Mouse (Mus musculus) forebrain, embryonic 12.5 days (tissue): ENCODE data around the gene Fam170b. TPM values are rescaled to one million over a fixed set of nuclear protein-coding genes. Genes with fewer than 3 reads are reported as not detected.
A peak's percentile ranks its signal among the peaks of the same experiment; 100 is the strongest.

Experiments
- ATAC-seq: fragments of 200-750 bp; cut with Nextera tagmentation; 2 replicates; pipeline ENCODE4 v1.8.0; 2017; ENCODE audit warnings: moderate TSS enrichment; ENCODE audit not compliant: low FRiP score
- H3K27ac ChIP-seq: fragments of 300-500 bp; sonication (generic); 2 replicates; pipeline ENCODE4 v1.5.1; 2016; ENCODE audit warnings: mild to moderate bottlenecking
- H3K27me3 ChIP-seq: fragments of 300-500 bp; sonication (generic); 2 replicates; pipeline ENCODE4 v1.6.1; 2016; ENCODE audit warnings: mild to moderate bottlenecking
- H3K36me3 ChIP-seq: fragments of 300-500 bp; sonication (generic); replicated peaks from 2 replicates; pipeline ENCODE4 v1.6.1; 2016; ENCODE audit warnings: mild to moderate bottlenecking
- H3K4me1 ChIP-seq: fragments of 300-500 bp; sonication (generic); 2 replicates; pipeline ENCODE4 v1.6.1; 2016
- H3K4me2 ChIP-seq: fragments of 300-500 bp; sonication (generic); 2 replicates; pipeline ENCODE4 v1.6.1; 2016; ENCODE audit warnings: mild to moderate bottlenecking, moderate library complexity
- H3K4me3 ChIP-seq: fragments of 300-500 bp; sonication (generic); replicated peaks from 2 replicates; pipeline ENCODE4 v1.5.1; 2016; ENCODE audit warnings: mild to moderate bottlenecking
- H3K9ac ChIP-seq: fragments of 300-500 bp; sonication (generic); 2 replicates; pipeline ENCODE4 v1.6.1; 2016; ENCODE audit warnings: mild to moderate bottlenecking
- H3K9me3 ChIP-seq: fragments of 300-500 bp; sonication (generic); 2 replicates; pipeline ENCODE4 v1.6.1; 2016
- WGBS: fragments of 180-500 bp; shearing (Covaris S2); methylation state at CpG from one replicate; pipeline ENCODE4 v1.1.7; 2016; 5-methylcytosine and 5-hydroxymethylcytosine counted together
- polyA plus RNA-seq: library from polyadenylated mRNA; unstranded; fragments of >200 nt; fragmentation: Nextera tagmentation; extraction: Ambion mirVana; gene quantifications from 2 replicates; pipeline ENCODE4 v1.2.1, GENCODE M21; 2016

Gene Fam170b
- polyA plus RNA-seq, 1 experiment from 2014 or later, result not detected

DNA sequence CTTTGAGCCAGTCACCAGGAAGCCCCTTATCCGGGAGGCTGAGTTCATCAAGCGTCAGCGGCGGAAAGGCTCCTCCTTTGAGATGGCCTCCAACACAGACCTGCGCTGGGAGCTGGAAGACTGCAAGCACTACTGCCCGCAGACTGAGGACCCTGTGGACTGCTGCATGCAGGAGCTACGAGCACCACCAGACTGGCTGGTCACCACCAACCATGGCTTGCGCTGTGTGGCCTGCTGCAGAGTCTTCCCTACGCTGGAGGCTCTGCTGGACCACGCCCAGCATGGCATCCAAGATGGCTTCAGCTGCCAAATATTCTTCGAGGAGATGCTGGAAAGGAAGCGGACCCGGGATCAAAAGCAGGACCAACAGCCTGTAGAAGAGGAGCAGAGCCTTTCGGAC, 1.8 kb downstream of the Fam170b start:
- no peaks in the 10 kb centered on the region for H3K4me1 ChIP-seq
- H3K36me3 ChIP-seq, result no peaks in the 10 kb centered on the region
- no peak overlapping the region for H3K4me3 ChIP-seq
- H3K27me3 ChIP-seq, result 0 out of 2 replicates have a peak, but pooled peaks cover 3% of the 10 kb centered on the region
- no peaks in the 10 kb centered on the region for H3K9me3 ChIP-seq
- no peak for ATAC-seq
- no peak overlapping the region for H3K9ac ChIP-seq
- no peak overlapping the region for H3K27ac ChIP-seq
- no peak overlapping the region for H3K4me2 ChIP-seq
- 92% methylated on average over 14 of the region's 14 CpGs for WGBS

DNA sequence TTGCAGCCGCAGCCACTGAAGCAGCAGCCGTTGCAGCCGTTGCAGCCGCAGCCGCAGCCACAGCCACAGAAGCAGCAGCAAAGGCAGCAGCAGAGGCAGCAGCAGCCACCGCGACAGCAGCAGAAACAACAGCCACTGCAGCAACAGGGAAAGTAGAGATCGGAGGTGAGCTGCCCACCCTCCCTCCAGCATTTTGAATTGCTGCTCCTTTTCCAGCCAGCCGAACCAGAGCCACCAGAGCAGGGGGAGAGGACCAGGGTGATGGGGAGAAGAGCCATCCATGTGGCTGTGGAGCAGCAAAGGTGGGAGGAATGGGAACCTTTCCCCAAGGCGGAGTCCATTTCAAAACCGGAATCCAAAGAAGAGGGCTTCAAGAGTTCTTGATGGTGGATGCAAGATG, 2.4 kb downstream of the Fam170b start:
- H3K27me3 ChIP-seq, result 0 out of 2 replicates have a peak, but pooled peaks cover 3% of the 10 kb centered on the region
- 90% methylated on average over 11 of the region's 11 CpGs for WGBS
- H3K36me3 ChIP-seq, result no peaks in the 10 kb centered on the region
- H3K9me3 ChIP-seq, result no peaks in the 10 kb centered on the region
- H3K4me2 ChIP-seq, result no peak overlapping the region
- no peak for ATAC-seq
- no peak overlapping the region for H3K9ac ChIP-seq
- no peak overlapping the region for H3K27ac ChIP-seq
- no peak overlapping the region for H3K4me3 ChIP-seq
- no peaks in the 10 kb centered on the region for H3K4me1 ChIP-seq

DNA sequence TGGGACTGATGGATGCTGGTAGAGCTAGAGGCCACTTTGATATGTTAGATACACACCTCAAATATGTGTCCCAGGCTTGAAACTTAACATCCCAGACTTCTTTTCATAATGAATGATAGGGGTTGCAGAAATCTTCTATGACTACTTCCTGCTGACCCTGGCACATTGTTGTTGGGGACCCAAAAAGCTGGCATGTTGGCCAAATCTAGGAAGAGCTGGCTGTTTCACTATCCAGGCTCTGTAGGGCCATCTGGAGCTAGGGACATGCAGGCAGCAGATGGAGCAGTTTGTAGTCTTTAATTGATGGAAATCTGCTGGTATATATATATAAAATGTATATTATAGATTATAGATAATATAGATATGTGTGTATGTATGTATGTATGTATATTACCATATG, 8.3 kb downstream of the Fam170b start:
- no peaks in the 10 kb centered on the region for H3K4me1 ChIP-seq
- no peak for ATAC-seq
- H3K36me3 ChIP-seq, result no peaks in the 10 kb centered on the region
- H3K9me3 ChIP-seq, result no peaks in the 10 kb centered on the region
- 0 out of 2 replicates have a peak, but pooled peaks cover 3% of the 10 kb centered on the region for H3K27me3 ChIP-seq
- H3K9ac ChIP-seq, result no peak overlapping the region
- no peak overlapping the region for H3K4me3 ChIP-seq
- H3K4me2 ChIP-seq, result no peak overlapping the region
- no peak overlapping the region for H3K27ac ChIP-seq

DNA sequence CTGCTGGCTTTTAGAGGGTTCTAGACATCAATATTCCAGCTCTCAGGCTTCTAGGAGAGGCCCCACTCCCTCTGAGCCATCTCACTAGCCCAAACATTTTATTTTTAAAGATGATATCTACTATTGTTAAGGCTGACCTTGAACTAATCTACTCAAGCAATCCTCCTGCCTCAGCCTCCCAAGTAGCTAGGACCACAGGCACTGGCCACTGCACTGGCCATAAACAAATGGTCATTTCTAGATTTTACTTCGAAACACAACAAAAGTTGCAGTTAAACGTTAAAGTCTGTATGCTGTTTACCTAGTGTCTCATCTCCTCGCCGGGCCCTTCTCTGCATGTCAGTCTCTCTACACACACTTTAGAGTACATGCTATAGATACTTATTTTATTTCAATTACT, 20.3 kb downstream of the Fam170b start:
- H3K27ac ChIP-seq, result no peak overlapping the region
- no peaks in the 10 kb centered on the region; the same call in 1 of the 2 replicates for H3K4me1 ChIP-seq
- no peak for ATAC-seq
- no peaks in the 10 kb centered on the region for H3K36me3 ChIP-seq
- WGBS, result 92% methylated on average over 4 of the region's 4 CpGs
- H3K9ac ChIP-seq, result no peak overlapping the region
- H3K4me3 ChIP-seq, result no peak overlapping the region
- H3K27me3 ChIP-seq, result peaks cover 33% of the 10 kb centered on the region
- no peak overlapping the region for H3K4me2 ChIP-seq
- no peaks in the 10 kb centered on the region for H3K9me3 ChIP-seq

DNA sequence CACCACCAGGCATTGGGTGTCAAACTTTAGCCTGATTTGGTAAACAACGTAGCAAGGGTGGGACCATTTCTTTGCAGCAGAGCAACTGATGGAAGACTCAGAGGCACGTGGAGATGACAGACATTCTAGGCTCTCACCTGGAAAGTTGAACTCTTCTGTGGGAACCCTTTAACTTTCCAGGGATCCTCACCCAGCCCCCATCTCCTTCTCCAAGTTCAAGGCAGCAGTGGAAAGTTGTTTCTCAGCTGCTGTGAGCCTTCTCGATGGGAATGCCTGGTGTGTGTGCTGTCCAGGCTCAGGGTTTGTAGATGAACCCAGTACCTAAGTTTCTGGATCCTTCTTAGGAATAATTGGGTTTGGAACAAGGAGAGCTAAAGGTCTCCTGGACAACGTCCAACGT, 22.5 kb downstream of the Fam170b start:
- H3K36me3 ChIP-seq, result no peaks in the 10 kb centered on the region
- peak overlapping the region; percentile 80 for H3K4me2 ChIP-seq
- H3K9me3 ChIP-seq, result no peaks in the 10 kb centered on the region
- peaks cover 36% of the 10 kb centered on the region for H3K27me3 ChIP-seq
- peak overlapping the region; percentile 49 for H3K4me3 ChIP-seq
- no peak for ATAC-seq
- no peaks in the 10 kb centered on the region; the same call in 1 of the 2 replicates for H3K4me1 ChIP-seq
- peak overlapping the region; percentile 63 for H3K9ac ChIP-seq
- 44% methylated on average over 5 of the region's 5 CpGs for WGBS
- H3K27ac ChIP-seq, result no peak overlapping the region

DNA sequence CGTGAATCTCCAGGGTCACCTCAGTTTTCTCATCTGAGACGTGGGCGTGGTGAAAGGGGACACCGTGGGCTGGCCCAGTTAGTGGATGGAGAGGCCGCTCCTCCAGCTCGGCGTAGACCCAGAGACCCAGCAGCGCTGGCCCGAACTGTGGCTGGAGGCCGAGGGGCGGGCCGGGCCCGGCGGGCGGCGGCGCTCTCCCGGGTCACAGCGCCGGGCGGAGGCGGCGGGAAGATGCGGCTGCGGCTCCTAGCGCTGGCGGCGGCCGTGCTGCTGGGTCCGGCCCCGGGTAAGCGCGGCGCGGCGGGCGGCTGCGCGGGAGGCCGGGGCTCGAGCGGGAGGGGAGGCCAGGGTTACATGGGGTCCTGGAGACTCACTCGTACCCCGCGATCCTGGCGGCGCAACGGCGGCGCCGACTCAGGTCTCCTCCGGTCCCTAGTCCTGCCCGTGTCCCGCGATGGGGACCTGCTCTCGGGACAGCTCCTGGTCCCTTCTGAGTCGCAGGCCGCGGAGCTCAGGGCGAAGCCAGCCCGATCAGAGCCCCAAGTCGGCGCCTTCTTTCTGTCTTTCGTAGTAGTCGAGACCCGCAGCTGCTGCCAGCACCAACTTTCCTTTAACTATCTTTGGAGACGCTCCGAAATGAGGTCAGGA, 23.0 kb downstream of the Fam170b start, which contains the start of gene Vstm4:
TSS of gene Vstm4 (plus strand) at position 76 of the 648 bp plus-strand sequence.
- no peaks in the 10 kb centered on the region for H3K9me3 ChIP-seq
- no peak within 1 kb of the TSS for H3K27ac ChIP-seq
- no peaks in the 10 kb centered on the region; the same call in 1 of the 2 replicates for H3K4me1 ChIP-seq
- peaks cover 36% of the 10 kb centered on the region for H3K27me3 ChIP-seq
- ATAC-seq, result peak; percentile 83
- H3K9ac ChIP-seq, result peak within 1 kb of the TSS; percentile 63
- under 1% methylated on average over 50 of the region's 68 CpGs for WGBS
- peak within 1 kb of the TSS; percentile 49 for H3K4me3 ChIP-seq
- H3K36me3 ChIP-seq, result no peaks in the 10 kb centered on the region
- H3K4me2 ChIP-seq, result peak within 1 kb of the TSS; percentile 80

DNA sequence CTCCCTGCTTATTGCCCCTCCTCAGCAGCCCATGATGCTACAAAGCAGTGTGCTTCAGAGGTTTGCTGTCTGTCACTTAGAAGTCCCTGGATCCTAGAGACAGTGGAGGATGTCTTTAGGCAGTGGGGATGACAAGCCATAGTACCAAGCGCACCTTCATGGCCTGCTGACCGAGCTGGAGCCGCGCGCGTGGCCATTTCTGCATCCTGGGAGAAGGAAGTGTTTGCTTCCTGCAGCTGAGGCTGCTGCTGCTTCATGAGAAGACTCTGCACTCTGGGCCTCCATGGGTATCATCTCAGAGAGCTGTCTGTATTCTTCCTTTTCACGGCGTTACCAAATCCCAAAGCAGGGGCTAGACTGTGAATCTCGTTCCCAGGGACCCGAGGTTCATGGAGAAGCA, 24.6 kb downstream of the Fam170b start:
- Histone ChIP-seq H3K4me2 (no peak overlapping the region), H3K4me1 (no peaks in the 10 kb centered on the region; the same call in 1 of the 2 replicates), H3K27ac (no peak overlapping the region), H3K36me3 (no peaks in the 10 kb centered on the region), H3K9ac (no peak overlapping the region), H3K27me3 (peaks cover 36% of the 10 kb centered on the region), H3K4me3 (no peak overlapping the region), H3K9me3 (no peaks in the 10 kb centered on the region)
- no peak for ATAC-seq
- WGBS, result 96% methylated on average over 10 of the region's 10 CpGs

DNA sequence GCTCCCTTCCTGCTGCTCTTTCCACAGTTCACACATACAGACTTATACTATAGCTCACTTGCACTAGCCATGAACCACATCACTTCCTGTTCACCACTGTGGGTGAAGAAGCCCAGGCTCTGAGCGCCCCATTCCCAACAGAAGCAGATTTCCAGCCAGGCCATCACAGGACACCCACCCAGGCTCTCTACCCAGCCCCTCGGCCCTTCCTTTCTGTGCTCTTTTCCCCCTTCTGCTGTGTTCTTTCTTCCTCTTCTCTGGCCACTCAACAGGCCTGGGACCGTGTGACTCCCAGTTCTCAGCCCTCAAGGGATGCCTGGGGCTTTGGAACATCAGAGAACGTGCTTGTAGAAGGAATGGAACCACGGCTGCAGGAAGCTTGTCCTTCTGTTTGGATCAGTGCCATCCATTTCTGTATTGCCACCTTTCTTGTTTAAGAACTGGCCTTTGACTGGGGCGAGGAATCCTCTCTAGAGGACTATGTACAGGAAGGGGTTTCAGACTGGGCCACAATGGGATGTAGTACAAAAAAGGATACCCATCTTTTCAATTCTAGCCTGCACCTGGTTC, 25.3 kb downstream of the Fam170b start:
- Histone ChIP-seq H3K27ac (no peak overlapping the region), H3K4me3 (no peak overlapping the region), H3K4me2 (no peak overlapping the region), H3K27me3 (peaks cover 36% of the 10 kb centered on the region), H3K4me1 (no peaks in the 10 kb centered on the region; the same call in 1 of the 2 replicates), H3K36me3 (no peaks in the 10 kb centered on the region), H3K9me3 (no peaks in the 10 kb centered on the region), H3K9ac (no peak overlapping the region)
- ATAC-seq, result no peak
- WGBS, result 81% methylated on average over 6 of the region's 6 CpGs

DNA sequence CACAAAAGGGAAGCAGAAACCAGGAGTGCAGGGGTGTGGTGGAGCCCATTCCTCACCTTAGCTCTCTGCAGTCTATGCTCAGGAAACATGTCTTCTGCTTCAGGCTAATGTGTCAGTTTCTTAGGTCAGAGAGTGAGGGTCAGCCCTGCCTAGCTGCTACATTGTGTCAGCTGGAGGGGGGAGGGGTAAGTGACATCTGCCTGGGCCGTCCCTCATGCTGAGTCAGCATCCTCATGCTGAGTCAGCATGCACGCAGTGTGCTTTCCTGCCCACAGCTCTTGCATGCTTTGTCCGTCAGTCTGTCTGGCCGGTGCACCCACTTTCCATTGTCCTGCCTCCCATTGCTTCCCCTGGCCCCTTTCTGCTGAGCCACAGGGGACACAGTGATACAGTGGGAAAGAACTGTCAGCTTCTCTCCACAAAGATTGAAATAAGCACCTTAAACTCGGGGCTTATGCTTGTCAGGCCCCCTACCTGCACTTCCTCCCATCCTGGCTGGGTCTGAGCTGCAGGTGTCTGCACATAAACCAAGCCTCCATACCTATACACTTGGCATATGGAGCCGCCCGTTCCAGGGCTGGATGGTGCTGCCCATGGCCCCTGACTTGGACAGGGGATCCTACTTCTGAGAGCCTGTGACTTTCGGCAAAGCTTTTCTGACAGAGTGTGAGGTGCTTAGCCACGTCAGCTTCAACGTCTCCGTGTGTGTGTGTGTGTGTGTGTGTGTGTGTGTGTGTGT, 26.2 kb downstream of the Fam170b start:
- ATAC-seq, result no peak
- Histone ChIP-seq H3K27ac (no peak overlapping the region), H3K9ac (no peak overlapping the region), H3K36me3 (no peaks in the 10 kb centered on the region), H3K27me3 (peaks cover 36% of the 10 kb centered on the region), H3K4me1 (no peaks in the 10 kb centered on the region; the same call in 1 of the 2 replicates), H3K4me3 (no peak overlapping the region), H3K9me3 (no peaks in the 10 kb centered on the region), H3K4me2 (no peak overlapping the region)
- WGBS, result 62% methylated on average over 11 of the region's 11 CpGs

DNA sequence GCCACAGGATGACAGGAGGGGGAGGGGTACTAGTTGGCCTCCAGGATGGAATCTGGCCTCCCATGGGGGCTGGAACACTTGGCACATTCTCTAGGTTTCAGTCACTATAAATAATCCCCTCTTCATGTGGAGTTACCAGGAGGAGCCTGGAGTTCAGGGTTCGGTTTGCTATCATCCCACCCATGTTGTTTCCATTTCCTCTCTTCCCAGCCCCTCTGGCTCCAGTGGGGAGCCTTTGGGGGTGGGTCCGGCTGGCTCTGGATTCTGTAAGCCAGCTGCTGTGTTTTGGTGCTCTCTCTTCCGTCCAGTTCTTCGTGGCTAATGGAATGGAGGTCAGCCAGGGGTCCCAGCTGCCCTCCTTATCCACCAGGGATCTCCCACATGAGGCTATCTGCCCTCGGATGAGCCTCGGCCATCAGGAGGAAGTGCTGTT, 27.4 kb downstream of the Fam170b start:
- no peaks in the 10 kb centered on the region for H3K9me3 ChIP-seq
- no peak overlapping the region for H3K4me3 ChIP-seq
- ATAC-seq, result no peak
- no peak overlapping the region for H3K9ac ChIP-seq
- no peak overlapping the region for H3K4me2 ChIP-seq
- H3K36me3 ChIP-seq, result no peaks in the 10 kb centered on the region
- H3K4me1 ChIP-seq, result no peaks in the 10 kb centered on the region; the same call in 1 of the 2 replicates
- 55% methylated on average over 6 of the region's 6 CpGs for WGBS
- H3K27ac ChIP-seq, result no peak overlapping the region
- H3K27me3 ChIP-seq, result peaks cover 29% of the 10 kb centered on the region

DNA sequence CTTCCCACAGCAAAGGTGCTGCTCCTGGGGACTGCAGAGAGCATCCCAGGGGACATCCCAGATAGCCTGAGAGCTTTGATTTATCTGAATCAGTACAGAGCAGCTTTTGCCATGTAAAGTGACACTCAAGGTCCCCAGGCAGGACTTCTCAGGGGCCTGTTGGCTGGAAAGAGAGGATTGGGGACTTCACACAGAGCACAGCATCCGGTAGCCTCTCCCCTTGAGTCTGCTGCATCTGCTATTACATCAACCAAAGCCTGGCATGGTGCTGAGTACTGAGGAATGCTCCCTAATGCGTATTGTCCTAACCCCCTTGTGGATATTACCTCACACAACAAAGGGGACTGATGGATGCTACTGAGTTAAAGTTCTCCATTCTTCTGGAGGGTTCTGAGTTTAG, 27.9 kb downstream of the Fam170b start:
- Histone ChIP-seq H3K9ac (no peak overlapping the region), H3K27ac (no peak overlapping the region), H3K36me3 (no peaks in the 10 kb centered on the region), H3K9me3 (no peaks in the 10 kb centered on the region), H3K4me3 (no peak overlapping the region), H3K4me2 (no peak overlapping the region), H3K27me3 (peaks cover 24% of the 10 kb centered on the region), H3K4me1 (no peaks in the 10 kb centered on the region; the same call in 1 of the 2 replicates)
- 44% methylated on average over 2 of the region's 2 CpGs for WGBS
- no peak for ATAC-seq

DNA sequence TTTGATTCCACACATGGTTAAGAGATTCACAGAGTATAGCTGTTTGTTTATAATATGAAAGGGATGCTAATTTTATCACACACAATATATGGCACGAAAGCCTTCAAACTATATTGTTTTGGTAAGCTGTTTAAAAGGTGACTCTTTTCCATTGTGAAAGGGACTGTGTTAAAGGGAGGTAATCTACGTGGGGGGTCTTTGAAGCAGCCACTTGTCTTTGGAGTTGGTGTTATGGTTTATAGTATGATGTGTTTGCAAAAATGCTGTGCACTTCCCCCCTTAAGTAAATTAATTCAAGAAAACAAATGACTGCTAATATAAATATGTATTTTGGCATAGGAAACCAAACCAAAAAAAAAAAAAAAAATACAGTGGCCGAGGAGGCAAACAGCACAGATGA, 31.6 kb downstream of the Fam170b start:
- H3K36me3 ChIP-seq, result no peaks in the 10 kb centered on the region
- H3K4me3 ChIP-seq, result no peak overlapping the region
- ATAC-seq, result no peak
- WGBS, result 80% methylated on average over 3 of the region's 3 CpGs
- no peak overlapping the region for H3K4me2 ChIP-seq
- no peaks in the 10 kb centered on the region for H3K4me1 ChIP-seq
- H3K27me3 ChIP-seq, result no peaks in the 10 kb centered on the region
- no peaks in the 10 kb centered on the region for H3K9me3 ChIP-seq
- no peak overlapping the region for H3K27ac ChIP-seq
- no peak overlapping the region for H3K9ac ChIP-seq
